Mouse (Mus musculus): ENCODE measurements around the gene Papss1.

DNA sequence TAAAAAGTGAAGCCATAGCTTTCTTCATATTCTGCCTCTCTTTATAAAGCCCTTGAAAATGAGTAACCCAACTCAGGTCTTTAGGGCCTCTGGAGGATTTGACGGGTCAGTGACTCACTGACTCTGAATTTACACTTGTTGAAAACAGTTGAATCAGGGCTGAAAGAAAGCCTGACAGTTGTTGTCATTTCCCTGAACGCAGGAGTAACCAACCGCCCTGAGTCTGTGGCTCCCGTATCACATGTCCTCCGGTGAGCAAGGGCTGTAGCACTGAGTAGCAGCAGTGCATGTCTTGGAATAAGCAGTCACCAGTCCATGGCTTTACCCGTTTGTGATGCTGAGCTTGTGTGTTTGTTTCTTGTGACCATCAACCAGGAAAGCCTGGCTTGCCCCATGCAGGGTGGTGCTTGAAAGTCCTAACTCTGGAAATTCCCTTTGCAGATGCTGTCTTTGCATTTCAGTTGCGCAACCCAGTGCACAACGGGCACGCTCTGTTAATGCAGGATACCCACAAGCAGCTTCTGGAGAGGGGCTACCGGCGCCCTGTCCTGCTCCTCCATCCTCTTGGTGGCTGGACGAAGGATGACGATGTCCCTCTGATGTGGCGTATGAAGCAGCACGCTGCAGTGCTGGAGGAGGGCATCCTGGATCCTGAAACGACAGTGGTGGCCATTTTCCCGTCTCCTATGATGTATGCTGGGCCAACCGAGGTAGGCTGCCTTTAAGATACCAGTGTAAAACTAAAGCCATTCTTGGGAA, 54.2 kb downstream of the Papss1 start:
- TF ChIP-seq POLR2A (IDR thresholded peaks at IDR 0.05; ENCODE audit: low read depth, low read length) (no peak), CTCF (conservative IDR thresholded peaks at IDR 0.05; ENCODE audit: insufficient read depth, insufficient read length, low read depth, low read length) (no peak)
